Mouse (Mus musculus) forebrain, embryonic 15.5 days (tissue): ENCODE measurements around the gene Tspan2. TPM values are rescaled to one million over a fixed set of nuclear protein-coding genes. Genes with fewer than 3 reads are reported as not detected.
A peak's percentile ranks its signal among the peaks of the same experiment; 100 is the strongest.

Experiments
- ATAC-seq: fragments of 200-750 bp; cut with Nextera tagmentation; replicated peaks from 2 replicates; pipeline ENCODE4 v1.8.0; 2017; ENCODE audit warnings: mild to moderate bottlenecking, moderate TSS enrichment, moderate library complexity
- H3K27ac ChIP-seq: fragments of 300-500 bp; sonication (generic); replicated peaks from 2 replicates; pipeline ENCODE4 v1.5.1; 2015; ENCODE audit warnings: mild to moderate bottlenecking, inconsistent platforms
- H3K27me3 ChIP-seq: fragments of 300-500 bp; sonication (generic); 2 replicates; pipeline ENCODE4 v1.6.1; 2015; ENCODE audit warnings: inconsistent platforms
- H3K36me3 ChIP-seq: fragments of 300-500 bp; sonication (generic); 2 replicates; pipeline ENCODE4 v1.6.1; 2015; ENCODE audit warnings: mild to moderate bottlenecking, inconsistent platforms
- H3K4me1 ChIP-seq: fragments of 300-500 bp; sonication (generic); 2 replicates; pipeline ENCODE4 v1.6.1; 2015; ENCODE audit warnings: inconsistent platforms
- H3K4me2 ChIP-seq: fragments of 300-500 bp; sonication (generic); replicated peaks from 2 replicates; pipeline ENCODE4 v1.6.1; 2015; ENCODE audit warnings: mild to moderate bottlenecking, inconsistent platforms
- H3K4me3 ChIP-seq: fragments of 300-500 bp; sonication (generic); 2 replicates; pipeline ENCODE4 v1.5.1; 2015; ENCODE audit warnings: mild to moderate bottlenecking, inconsistent platforms
- H3K9ac ChIP-seq: fragments of 300-500 bp; sonication (generic); replicated peaks from 2 replicates; pipeline ENCODE4 v1.6.1; 2015; ENCODE audit warnings: mild to moderate bottlenecking, inconsistent platforms
- H3K9me3 ChIP-seq: fragments of 300-500 bp; sonication (generic); 2 replicates; pipeline ENCODE4 v1.6.1; 2016; ENCODE audit warnings: inconsistent platforms
- WGBS: fragments of 180-500 bp; shearing (Covaris S2); methylation state at CpG from one replicate; pipeline ENCODE4 v1.1.7; 2015; ENCODE audit warnings: mixed read lengths; 5-methylcytosine and 5-hydroxymethylcytosine counted together
- polyA plus RNA-seq: library from polyadenylated mRNA; unstranded; fragments of >200 nt; fragmentation: Nextera tagmentation; extraction: Ambion mirVana; gene quantifications from 2 replicates; pipeline ENCODE4 v1.2.1, GENCODE M21; 2015

Tspan2 gene
- polyA plus RNA-seq, result 6.7 and 7.5 TPM in 2 replicates

- Histone ChIP-seq H3K9ac (peak within 1 kb of the TSS; percentile 68), H3K4me1 (peaks cover 19% of the 10 kb centered on the region), H3K4me3 (peak within 1 kb of the TSS; percentile 72), H3K9me3 (no peaks in the 10 kb centered on the region), H3K27me3 (no peaks in the 10 kb centered on the region), H3K36me3 (no peaks in the 10 kb centered on the region), H3K27ac (peak within 1 kb of the TSS; percentile 44), H3K4me2 (peak within 1 kb of the TSS; percentile 81)
- WGBS, result under 1% methylated on average over 52 of the region's 54 CpGs
- peak; percentile 79 for ATAC-seq
These were observed at the start of gene Tspan2 for GRCm38 (mm10) chr3:102734313-102735030. Tspan2 (plus strand) TSS chr3:102734529.

- WGBS, result 88% methylated on average over 5 of the region's 5 CpGs
- H3K4me3 ChIP-seq, result no peak overlapping the region
- H3K4me1 ChIP-seq, result no peaks in the 10 kb centered on the region
These were observed 47.5 kb upstream of the Tspan2 start for GRCm38 (mm10) chr3:102686861-102687260.

GRCm38 (mm10) chr3:102687852-102688251 is 46.5 kb upstream of the Tspan2 start:
- no peaks in the 10 kb centered on the region for H3K4me1 ChIP-seq
- H3K36me3 ChIP-seq, result no peaks in the 10 kb centered on the region
- ATAC-seq, result no peak
- H3K27ac ChIP-seq, result no peak overlapping the region
- H3K9ac ChIP-seq, result no peak overlapping the region
- WGBS, result 80% methylated on average over 8 of the region's 8 CpGs
- H3K27me3 ChIP-seq, result no peaks in the 10 kb centered on the region
- no peaks in the 10 kb centered on the region for H3K9me3 ChIP-seq
- H3K4me3 ChIP-seq, result no peak overlapping the region
- no peak overlapping the region for H3K4me2 ChIP-seq

More at GRCm38 (mm10) chr3:102686861-102687260, 47.5 kb upstream of the Tspan2 start:
- no peaks in the 10 kb centered on the region for H3K36me3 ChIP-seq
- no peak overlapping the region for H3K9ac ChIP-seq
- no peak for ATAC-seq
- no peaks in the 10 kb centered on the region for H3K9me3 ChIP-seq
- H3K27ac ChIP-seq, result no peak overlapping the region
- no peaks in the 10 kb centered on the region for H3K27me3 ChIP-seq
- no peak overlapping the region for H3K4me2 ChIP-seq

- Histone ChIP-seq H3K4me1 (no peaks in the 10 kb centered on the region), H3K9me3 (no peaks in the 10 kb centered on the region), H3K4me2 (no peak overlapping the region), H3K9ac (no peak overlapping the region), H3K4me3 (no peak overlapping the region), H3K27ac (no peak overlapping the region), H3K27me3 (no peaks in the 10 kb centered on the region), H3K36me3 (no peaks in the 10 kb centered on the region)
- 42% methylated on average over 11 of the region's 11 CpGs for WGBS
- peak; percentile 90 for ATAC-seq
These were observed 42.4 kb upstream of the Tspan2 start for GRCm38 (mm10) chr3:102691802-102692484.

- ATAC-seq, result no peak
- H3K27me3 ChIP-seq, result no peaks in the 10 kb centered on the region
- H3K36me3 ChIP-seq, result no peaks in the 10 kb centered on the region
- H3K4me3 ChIP-seq, result no peak overlapping the region
- H3K4me2 ChIP-seq, result no peak overlapping the region
- no peaks in the 10 kb centered on the region for H3K9me3 ChIP-seq
- 84% methylated on average over 7 of the region's 7 CpGs for WGBS
- no peak overlapping the region for H3K27ac ChIP-seq
- H3K4me1 ChIP-seq, result no peaks in the 10 kb centered on the region
- H3K9ac ChIP-seq, result no peak overlapping the region
These were observed 41.5 kb upstream of the Tspan2 start for GRCm38 (mm10) chr3:102692758-102693325.

- H3K9ac ChIP-seq, result no peak overlapping the region
- H3K9me3 ChIP-seq, result no peaks in the 10 kb centered on the region
- no peak for ATAC-seq
- no peaks in the 10 kb centered on the region for H3K4me1 ChIP-seq
- no peak overlapping the region for H3K4me3 ChIP-seq
- H3K27ac ChIP-seq, result no peak overlapping the region
- no peaks in the 10 kb centered on the region for H3K27me3 ChIP-seq
- no peaks in the 10 kb centered on the region for H3K36me3 ChIP-seq
- 84% methylated on average over 2 of the region's 2 CpGs for WGBS
- H3K4me2 ChIP-seq, result no peak overlapping the region
These were observed 36.2 kb upstream of the Tspan2 start for GRCm38 (mm10) chr3:102698127-102698526.

GRCm38 (mm10) chr3:102701303-102701702 is 33.0 kb upstream of the Tspan2 start:
- Histone ChIP-seq H3K4me2 (no peak overlapping the region), H3K27ac (no peak overlapping the region), H3K4me3 (no peak overlapping the region), H3K27me3 (no peaks in the 10 kb centered on the region), H3K36me3 (no peaks in the 10 kb centered on the region), H3K9ac (no peak overlapping the region), H3K4me1 (no peaks in the 10 kb centered on the region), H3K9me3 (no peaks in the 10 kb centered on the region)
- ATAC-seq, result no peak
- 84% methylated on average over 4 of the region's 4 CpGs for WGBS

- ATAC-seq, result no peak
- WGBS, result 43% methylated on average over 7 of the region's 7 CpGs
These were observed 32.3 kb upstream of the Tspan2 start for GRCm38 (mm10) chr3:102701902-102702544.

GRCm38 (mm10) chr3:102704001-102704401 is 30.3 kb upstream of the Tspan2 start:
- H3K9me3 ChIP-seq, result no peaks in the 10 kb centered on the region
- no peaks in the 10 kb centered on the region for H3K27me3 ChIP-seq
- no peak overlapping the region for H3K27ac ChIP-seq
- no peak overlapping the region for H3K9ac ChIP-seq
- no peak overlapping the region for H3K4me2 ChIP-seq
- no peaks in the 10 kb centered on the region for H3K4me1 ChIP-seq
- no peaks in the 10 kb centered on the region for H3K36me3 ChIP-seq
- no peak overlapping the region for H3K4me3 ChIP-seq
- WGBS, result 37% methylated on average over 4 of the region's 4 CpGs
- peak; percentile 55 for ATAC-seq

More at GRCm38 (mm10) chr3:102701902-102702544, 32.3 kb upstream of the Tspan2 start:
- Histone ChIP-seq H3K4me3 (no peak overlapping the region), H3K27me3 (no peaks in the 10 kb centered on the region), H3K27ac (no peak overlapping the region), H3K4me2 (no peak overlapping the region), H3K36me3 (no peaks in the 10 kb centered on the region), H3K9me3 (no peaks in the 10 kb centered on the region), H3K9ac (no peak overlapping the region), H3K4me1 (no peaks in the 10 kb centered on the region)

- Histone ChIP-seq H3K9me3 (no peaks in the 10 kb centered on the region), H3K9ac (no peak overlapping the region), H3K4me2 (no peak overlapping the region), H3K4me3 (no peak overlapping the region), H3K36me3 (no peaks in the 10 kb centered on the region), H3K4me1 (no peaks in the 10 kb centered on the region), H3K27me3 (no peaks in the 10 kb centered on the region), H3K27ac (no peak overlapping the region)
- ATAC-seq, result no peak
- WGBS, result 66% methylated on average over 9 of the region's 9 CpGs
These were observed 25.7 kb upstream of the Tspan2 start for GRCm38 (mm10) chr3:102708599-102708998.

GRCm38 (mm10) chr3:102715066-102715584 is 19.2 kb upstream of the Tspan2 start:
- Histone ChIP-seq H3K36me3 (no peaks in the 10 kb centered on the region), H3K4me1 (no peaks in the 10 kb centered on the region), H3K9ac (no peak overlapping the region), H3K9me3 (no peaks in the 10 kb centered on the region), H3K4me2 (no peak overlapping the region; the same call in 1 of the 2 replicates), H3K27me3 (no peaks in the 10 kb centered on the region), H3K4me3 (no peak overlapping the region), H3K27ac (no peak overlapping the region)
- peak; percentile 74 for ATAC-seq
- WGBS, result 37% methylated on average over 11 of the region's 11 CpGs

- no peaks in the 10 kb centered on the region for H3K27me3 ChIP-seq
- H3K4me2 ChIP-seq, result no peak overlapping the region
- H3K9ac ChIP-seq, result no peak overlapping the region
- ATAC-seq, result no peak
- WGBS, result 91% methylated on average over 8 of the region's 8 CpGs
- H3K4me1 ChIP-seq, result no peaks in the 10 kb centered on the region
- no peak overlapping the region for H3K4me3 ChIP-seq
- no peak overlapping the region for H3K27ac ChIP-seq
- no peaks in the 10 kb centered on the region for H3K9me3 ChIP-seq
- no peaks in the 10 kb centered on the region for H3K36me3 ChIP-seq
These were observed 18.5 kb upstream of the Tspan2 start for GRCm38 (mm10) chr3:102715839-102716238.
